ENCODE assay signal across 8 mouse cellular contexts in genomic region chr16:5884746-5885689, GRCm38 (mm10). TPM values are rescaled to one million over a fixed set of nuclear protein-coding genes. Genes with fewer than 3 reads are reported as not detected.
DNase-seq lines count a peak whose midpoint lies in the region; ATAC-seq and TF ChIP-seq lines count a peak whose summit lies in the region.
"Had no signal": no experiment of that assay in that cellular context is flagged by ENCODE, and none has a peak within 500 bp of the region (broad histone marks: within the 10 kb centered on the region; RNA-seq: fewer than 3 reads in every experiment).

Gene Rbfox1 (plus strand): TSS chr16:5885355.

- H3K9me3 ChIP-seq in E14TG2a.4 (ENCODE audit: low read length), result no peaks in the 10 kb centered on the region
- H3K9me3 ChIP-seq in forebrain, embryonic 11.5 days (ENCODE audit: control insufficient read depth, low read length), result no peaks in the 10 kb centered on the region
- no peaks in the 10 kb centered on the region for H3K9me3 ChIP-seq in heart, embryonic 14.5 days (ENCODE audit: control insufficient read depth, low read length)
- no peaks in the 10 kb centered on the region for H3K9me3 ChIP-seq in neural tube, embryonic 14.5 days (ENCODE audit: control insufficient read depth, low read length)
- H3K9me3 ChIP-seq: megakaryocyte, embryonic 14.5 days had no signal

- peak within 1 kb of the TSS; percentile 70 for H3K4me2 ChIP-seq in forebrain, embryonic 11.5 days (ENCODE audit: low read depth, low read length, severe bottlenecking)
- peak within 1 kb of the TSS; percentile 82 for H3K4me2 ChIP-seq in heart, embryonic 14.5 days (ENCODE audit: low read length)
- peak within 1 kb of the TSS; percentile 77 for H3K4me2 ChIP-seq in neural tube, embryonic 14.5 days (ENCODE audit: low read depth, low read length)

- H3K4me1 ChIP-seq in E14TG2a.4 (replicated peaks; ENCODE audit: low read depth, low read length), result peaks cover 17% of the 10 kb centered on the region
- no peaks in the 10 kb centered on the region for H3K4me1 ChIP-seq in forebrain, embryonic 11.5 days (replicated peaks; ENCODE audit: control insufficient read depth, insufficient read depth, low read length)
- H3K4me1 ChIP-seq in heart, embryonic 14.5 days (ENCODE audit: control insufficient read depth in 2 of 2, insufficient read depth in 2 of 2, low read length in 2 of 2), result no peaks in the 10 kb centered on the region; a peak in 1 of 4 replicates
- no peaks in the 10 kb centered on the region; the same call in 1 of the 2 replicates for H3K4me1 ChIP-seq in neural tube, embryonic 14.5 days (ENCODE audit: control insufficient read depth, insufficient read depth, low read length)
- H3K4me1 ChIP-seq: megakaryocyte, embryonic 14.5 days had no signal

- no peak within 1 kb of the TSS for H3K27ac ChIP-seq in forebrain, embryonic 11.5 days (ENCODE audit: low read depth, low read length)
- H3K27ac ChIP-seq in heart, embryonic 14.5 days (replicated peaks in 1 of 2; ENCODE audit: control insufficient read depth in 1 of 2, insufficient read depth in 1 of 2, low read depth in 2 of 2, low read length in 2 of 2), result no peak within 1 kb of the TSS
- peak within 1 kb of the TSS; percentile 44; the same call in 1 of the 2 replicates for H3K27ac ChIP-seq in neural tube, embryonic 14.5 days (ENCODE audit: low read depth, low read length)

- peak within 1 kb of the TSS; percentile 74 for H3K4me3 ChIP-seq in E14TG2a.4 (replicated peaks; ENCODE audit: low read length)
- peak within 1 kb of the TSS; percentile 39 for H3K4me3 ChIP-seq in forebrain, embryonic 11.5 days (ENCODE audit: low read depth, low read length)
- peak within 1 kb of the TSS; percentile 45 to 48 for H3K4me3 ChIP-seq in heart, embryonic 14.5 days (ENCODE audit: control insufficient read depth in 1 of 2, insufficient read depth in 1 of 2, low read depth in 1 of 2, low read length in 2 of 2)
- H3K4me3 ChIP-seq in neural tube, embryonic 14.5 days (ENCODE audit: low read depth, low read length), result peak within 1 kb of the TSS; percentile 58
- H3K4me3 ChIP-seq: megakaryocyte, embryonic 14.5 days had no signal

- H3K36me3 ChIP-seq in E14TG2a.4 (ENCODE audit: insufficient read depth, low read length), result no peaks in the 10 kb centered on the region
- H3K36me3 ChIP-seq in forebrain, embryonic 11.5 days (ENCODE audit: control insufficient read depth, insufficient read depth, low read length), result no peaks in the 10 kb centered on the region
- no peaks in the 10 kb centered on the region for H3K36me3 ChIP-seq in heart, embryonic 14.5 days (ENCODE audit: control insufficient read depth, insufficient read depth, low read length)
- H3K36me3 ChIP-seq in neural tube, embryonic 14.5 days (ENCODE audit: control insufficient read depth, insufficient read depth, low read length), result no peaks in the 10 kb centered on the region

- TF ChIP-seq CTCF in E14TG2a.4 (conservative IDR thresholded peaks at IDR 0.05; ENCODE audit: low read length), result no peak

- ATAC-seq in forebrain, embryonic 11.5 days (replicated peaks; ENCODE audit: low FRiP score), result no peak
- ATAC-seq in heart, embryonic 14.5 days (ENCODE audit: insufficient number of reproducible peaks, insufficient read depth, low FRiP score, low read depth), result no peak
- ATAC-seq in neural tube, embryonic 14.5 days (ENCODE audit: low read depth), result peak; percentile 76

- H3K9ac ChIP-seq in forebrain, embryonic 11.5 days (ENCODE audit: low read length), result peak within 1 kb of the TSS; percentile 43
- no peak within 1 kb of the TSS; the same call in 1 of the 2 replicates for H3K9ac ChIP-seq in heart, embryonic 14.5 days (ENCODE audit: low read length)
- peak within 1 kb of the TSS; percentile 87 for H3K9ac ChIP-seq in neural tube, embryonic 14.5 days (replicated peaks; ENCODE audit: low read depth, low read length)

- WGBS in forebrain, embryonic 11.5 days, result under 1% methylated on average over 67 of the region's 69 CpGs
- whole genome bisulfite sequencing in heart, embryonic 14.5 days, result under 1% methylated on average over 52 of the region's 69 CpGs
- 1% methylated on average over 69 of the region's 69 CpGs for WGBS in neural tube, embryonic 14.5 days

- peak; percentile 28 to 36 for DNase-seq in adrenal gland, postnatal 36 days
- peak; percentile 57 for DNase-seq in forebrain, embryonic 11.5 days (ENCODE audit: low spot score)
- DNase-seq in left cerebral cortex, adult 11 months (ENCODE audit: low spot score), result peak; percentile 32
- DNase-seq in thymus, postnatal 25 days, result no peak

- H3K27me3 ChIP-seq in E14TG2a.4 (ENCODE audit: insufficient read depth, low read length), result peaks cover 47% of the 10 kb centered on the region
- H3K27me3 ChIP-seq in forebrain, embryonic 11.5 days (ENCODE audit: control insufficient read depth, insufficient read depth, low read length), result peaks cover 26% of the 10 kb centered on the region
- peaks cover 42% of the 10 kb centered on the region for H3K27me3 ChIP-seq in heart, embryonic 14.5 days (ENCODE audit: control insufficient read depth, insufficient read depth, low read length)
- H3K27me3 ChIP-seq in neural tube, embryonic 14.5 days (ENCODE audit: control insufficient read depth, insufficient read depth, low read length), result no peaks in the 10 kb centered on the region; the same call in 1 of the 2 replicates

RNA-seq across cellular contexts. Expression of gene Rbfox1, which starts in this region (rescaled TPM):
- 1 to 10 TPM; 1.0 to 1.1 TPM for total RNA-seq in adrenal gland, postnatal 36 days (2021)
- 4.6 and 6.0 TPM in 2 replicates for polyA plus RNA-seq in forebrain, embryonic 11.5 days (2014; fragmentation: Nextera tagmentation; extraction: Ambion mirVana)
- 4.7 and 5.2 TPM in 2 replicates for polyA plus RNA-seq in heart, embryonic 14.5 days (2014; fragmentation: Nextera tagmentation; extraction: Ambion mirVana)
- 292 and 339 TPM in 2 replicates for polyA plus RNA-seq in neural tube, embryonic 14.5 days (2014; fragmentation: Nextera tagmentation; extraction: Ambion mirVana)

Comparison
In these comparisons a context has a peak if more than half of its experiments do, and no peak if none do; other contexts are left out.
1. RNA of gene Rbfox1 (polyA plus RNA-seq): 292 to 339 TPM in neural tube, embryonic 14.5 days; 4.7 to 5.2 TPM in heart, embryonic 14.5 days and 4.6 to 6.0 TPM in forebrain, embryonic 11.5 days; every median in the first group is over 10 times any median in the second.
2. Peak in every context shown above with its lines, with median percentiles within 50 percentile points of each other: H3K4me3 ChIP-seq and H3K4me2 ChIP-seq.